Mouse (Mus musculus) thymus, adult 2 months (tissue): ENCODE results near the gene Atad5.

ENCODE experiments used
- CTCF ChIP-seq: fragments of 200-500 bp; IDR thresholded peaks from 2 replicates; pipeline ENCODE4 v1.5.1; 2012; ENCODE audit warnings: mild to moderate bottlenecking, control low read depth, low read length, moderate library complexity, borderline replicate concordance; ENCODE audit not compliant: control insufficient read depth, poor library complexity, insufficient read depth; ENCODE audit errors: extremely low read depth
- POLR2A ChIP-seq: fragments of 200-500 bp; IDR thresholded peaks from 2 replicates; pipeline ENCODE4 v1.6.1; 2012; ENCODE audit warnings: mild to moderate bottlenecking, low read length, control low read depth, moderate library complexity; ENCODE audit not compliant: control insufficient read depth, poor library complexity, insufficient read depth; ENCODE audit errors: extremely low read depth

- TF ChIP-seq CTCF = no peak
- no peak for TF ChIP-seq POLR2A
Observed at GRCm38 (mm10) chr11:80148313-80148712, 59.1 kb downstream of the Atad5 start.
